Mouse (Mus musculus) midbrain, embryonic 15.5 days (tissue): ENCODE measurements around the gene Ythdf2. TPM values are rescaled to one million over a fixed set of nuclear protein-coding genes. Genes with fewer than 3 reads are reported as not detected.

Experiments used
- ATAC-seq: fragments of 200-750 bp; cut with Nextera tagmentation; replicated peaks from 2 replicates; pipeline ENCODE4 v1.8.0; 2017; ENCODE audit warnings: moderate TSS enrichment
- H3K27ac ChIP-seq: fragments of 300-500 bp; sonication (generic); 2 replicates; pipeline ENCODE4 v1.5.1; 2015; ENCODE audit warnings: mild to moderate bottlenecking, inconsistent platforms
- H3K27me3 ChIP-seq: fragments of 300-500 bp; sonication (generic); replicated peaks from 2 replicates; pipeline ENCODE4 v1.6.1; 2015; ENCODE audit warnings: inconsistent platforms
- H3K36me3 ChIP-seq: fragments of 300-500 bp; sonication (generic); replicated peaks from 2 replicates; pipeline ENCODE4 v1.6.1; 2015; ENCODE audit warnings: inconsistent platforms
- H3K4me1 ChIP-seq: fragments of 300-500 bp; sonication (generic); 2 replicates; pipeline ENCODE4 v1.6.1; 2015; ENCODE audit warnings: inconsistent platforms
- H3K4me2 ChIP-seq: fragments of 300-500 bp; sonication (generic); 2 replicates; pipeline ENCODE4 v1.6.1; 2015; ENCODE audit warnings: inconsistent platforms, mild to moderate bottlenecking, moderate library complexity
- H3K4me3 ChIP-seq: fragments of 300-500 bp; sonication (generic); 2 replicates; pipeline ENCODE4 v1.5.1; 2015; ENCODE audit warnings: mild to moderate bottlenecking, inconsistent platforms
- H3K9ac ChIP-seq: fragments of 300-500 bp; sonication (generic); 2 replicates; pipeline ENCODE4 v1.6.1; 2015; ENCODE audit warnings: mild to moderate bottlenecking, inconsistent platforms
- H3K9me3 ChIP-seq: fragments of 300-500 bp; sonication (generic); 2 replicates; pipeline ENCODE4 v1.6.1; 2016; ENCODE audit warnings: inconsistent platforms
- WGBS: fragments of 180-500 bp; shearing (Covaris S2); methylation state at CpG from one replicate; pipeline ENCODE4 v1.1.7; 2015; ENCODE audit warnings: mixed read lengths; 5-methylcytosine and 5-hydroxymethylcytosine counted together
- polyA plus RNA-seq: library from polyadenylated mRNA; unstranded; fragments of >200 nt; fragmentation: Nextera tagmentation; extraction: Ambion mirVana; gene quantifications from 2 replicates; pipeline ENCODE4 v1.2.1, GENCODE M21; 2015

Ythdf2 gene
- polyA plus RNA-seq, 1 experiment from 2014 or later: 117 TPM

GRCm38 (mm10) chr4:132198285-132198712, 13.8 kb downstream of the Ythdf2 start:
- peaks cover 9% of the 10 kb centered on the region; the same call in 1 of the 2 replicates for H3K36me3 ChIP-seq
- no peak overlapping the region for H3K4me2 ChIP-seq
- no peak for ATAC-seq
- no peaks in the 10 kb centered on the region for H3K9me3 ChIP-seq
- H3K9ac ChIP-seq: no peak overlapping the region
- no peaks in the 10 kb centered on the region for H3K27me3 ChIP-seq
- H3K4me1 ChIP-seq: peaks cover 53% of the 10 kb centered on the region
- no peak overlapping the region for H3K4me3 ChIP-seq
- WGBS: 54% methylated on average over 4 of the region's 4 CpGs
- H3K27ac ChIP-seq: no peak overlapping the region

GRCm38 (mm10) chr4:132194975-132195374, 17.1 kb downstream of the Ythdf2 start:
- no peak overlapping the region for H3K4me2 ChIP-seq
- no peaks in the 10 kb centered on the region for H3K27me3 ChIP-seq
- no peak overlapping the region for H3K4me3 ChIP-seq
- H3K4me1 ChIP-seq: peaks cover 26% of the 10 kb centered on the region
- no peak for ATAC-seq
- no peak overlapping the region for H3K27ac ChIP-seq
- no peaks in the 10 kb centered on the region for H3K9me3 ChIP-seq
- H3K36me3 ChIP-seq: no peaks in the 10 kb centered on the region
- H3K9ac ChIP-seq: no peak overlapping the region
- 93% methylated on average over 3 of the region's 3 CpGs for WGBS

- H3K4me2 ChIP-seq: no peak overlapping the region
- H3K9ac ChIP-seq: no peak overlapping the region
- no peaks in the 10 kb centered on the region for H3K36me3 ChIP-seq
- H3K27me3 ChIP-seq: no peaks in the 10 kb centered on the region
- no peak overlapping the region for H3K27ac ChIP-seq
- no peaks in the 10 kb centered on the region for H3K9me3 ChIP-seq
- peaks cover 20% of the 10 kb centered on the region for H3K4me1 ChIP-seq
- H3K4me3 ChIP-seq: no peak overlapping the region
- no peak for ATAC-seq
- 95% methylated on average over 6 of the region's 6 CpGs for WGBS
Measured at GRCm38 (mm10) chr4:132194373-132194772, 17.7 kb downstream of the Ythdf2 start.

GRCm38 (mm10) chr4:132187826-132188401, 24.2 kb downstream of the Ythdf2 start:
- Histone ChIP-seq H3K27me3 (no peaks in the 10 kb centered on the region), H3K9me3 (no peaks in the 10 kb centered on the region), H3K9ac (no peak overlapping the region), H3K4me3 (no peak overlapping the region), H3K36me3 (peaks cover 5% of the 10 kb centered on the region), H3K27ac (no peak overlapping the region), H3K4me1 (no peaks in the 10 kb centered on the region), H3K4me2 (no peak overlapping the region)
- no peak for ATAC-seq
- WGBS: 99% methylated on average over 2 of the region's 2 CpGs

- 93% methylated on average over 3 of the region's 3 CpGs for WGBS
- Histone ChIP-seq H3K27ac (no peak overlapping the region), H3K9ac (no peak overlapping the region), H3K4me2 (no peak overlapping the region), H3K9me3 (no peaks in the 10 kb centered on the region), H3K4me3 (no peak overlapping the region), H3K4me1 (no peaks in the 10 kb centered on the region), H3K36me3 (peaks cover 8% of the 10 kb centered on the region), H3K27me3 (no peaks in the 10 kb centered on the region)
- ATAC-seq: no peak
Measured at GRCm38 (mm10) chr4:132183162-132183561, 28.9 kb downstream of the Ythdf2 start.

GRCm38 (mm10) chr4:132181721-132182658, 30.1 kb downstream of the Ythdf2 start:
- Histone ChIP-seq H3K27me3 (no peaks in the 10 kb centered on the region), H3K4me2 (no peak overlapping the region), H3K4me3 (no peak overlapping the region), H3K27ac (no peak overlapping the region), H3K4me1 (no peaks in the 10 kb centered on the region), H3K9ac (no peak overlapping the region), H3K36me3 (peaks cover 8% of the 10 kb centered on the region), H3K9me3 (no peaks in the 10 kb centered on the region)
- 69% methylated on average over 22 of the region's 22 CpGs for WGBS
- ATAC-seq: no peak

- Histone ChIP-seq H3K4me3 (no peak overlapping the region), H3K27ac (no peak overlapping the region), H3K27me3 (no peaks in the 10 kb centered on the region), H3K9ac (no peak overlapping the region), H3K4me2 (no peak overlapping the region), H3K9me3 (no peaks in the 10 kb centered on the region), H3K4me1 (no peaks in the 10 kb centered on the region), H3K36me3 (peaks cover 8% of the 10 kb centered on the region)
- 77% methylated on average over 9 of the region's 9 CpGs for WGBS
- ATAC-seq: no peak
Measured at GRCm38 (mm10) chr4:132180710-132181109, 31.4 kb downstream of the Ythdf2 start.

- WGBS: 9% methylated on average over 10 of the region's 10 CpGs
- H3K27me3 ChIP-seq: no peaks in the 10 kb centered on the region
Measured at GRCm38 (mm10) chr4:132178630-132179059, 33.5 kb downstream of the Ythdf2 start.

GRCm38 (mm10) chr4:132176474-132176873, 35.6 kb downstream of the Ythdf2 start:
- Histone ChIP-seq H3K9ac (no peak overlapping the region), H3K4me1 (peaks cover 5% of the 10 kb centered on the region; the same call in 1 of the 2 replicates), H3K27me3 (no peaks in the 10 kb centered on the region), H3K4me2 (no peak overlapping the region), H3K9me3 (no peaks in the 10 kb centered on the region), H3K36me3 (0 out of 2 replicates have a peak, but pooled peaks cover 3% of the 10 kb centered on the region), H3K4me3 (no peak overlapping the region), H3K27ac (no peak overlapping the region)
- WGBS: 55% methylated on average over 10 of the region's 10 CpGs
- no peak for ATAC-seq

More at GRCm38 (mm10) chr4:132178630-132179059, 33.5 kb downstream of the Ythdf2 start:
- ATAC-seq: peak; percentile 82
- Histone ChIP-seq H3K36me3 (0 out of 2 replicates have a peak, but pooled peaks cover 3% of the 10 kb centered on the region), H3K9me3 (no peaks in the 10 kb centered on the region), H3K4me1 (no peaks in the 10 kb centered on the region), H3K27ac (no peak overlapping the region), H3K9ac (no peak overlapping the region), H3K4me2 (no peak overlapping the region), H3K4me3 (no peak overlapping the region)

- no peaks in the 10 kb centered on the region for H3K9me3 ChIP-seq
Measured at GRCm38 (mm10) chr4:132170891-132171290, 41.2 kb downstream of the Ythdf2 start.

GRCm38 (mm10) chr4:132169761-132170160, 42.3 kb downstream of the Ythdf2 start:
- Histone ChIP-seq H3K4me2 (no peak overlapping the region), H3K36me3 (no peaks in the 10 kb centered on the region), H3K4me3 (no peak overlapping the region), H3K27ac (no peak overlapping the region), H3K27me3 (no peaks in the 10 kb centered on the region), H3K4me1 (peaks cover 13% of the 10 kb centered on the region; the same call in 1 of the 2 replicates), H3K9ac (no peak overlapping the region), H3K9me3 (no peaks in the 10 kb centered on the region)
- no peak for ATAC-seq
- WGBS: 86% methylated on average over 5 of the region's 5 CpGs

More at GRCm38 (mm10) chr4:132170891-132171290, 41.2 kb downstream of the Ythdf2 start:
- WGBS: 18% methylated on average over 7 of the region's 7 CpGs
- no peak overlapping the region for H3K4me2 ChIP-seq
- H3K27me3 ChIP-seq: no peaks in the 10 kb centered on the region
- no peaks in the 10 kb centered on the region for H3K36me3 ChIP-seq
- H3K9ac ChIP-seq: no peak overlapping the region
- H3K4me1 ChIP-seq: peaks cover 13% of the 10 kb centered on the region; the same call in 1 of the 2 replicates
- no peak overlapping the region for H3K27ac ChIP-seq
- no peak overlapping the region for H3K4me3 ChIP-seq
- ATAC-seq: no peak

GRCm38 (mm10) chr4:132169271-132169670, 42.8 kb downstream of the Ythdf2 start:
- H3K9me3 ChIP-seq: no peaks in the 10 kb centered on the region
- H3K9ac ChIP-seq: no peak overlapping the region
- WGBS: 95% methylated on average over 3 of the region's 3 CpGs
- H3K4me3 ChIP-seq: no peak overlapping the region
- H3K36me3 ChIP-seq: no peaks in the 10 kb centered on the region
- ATAC-seq: no peak
- H3K4me1 ChIP-seq: peaks cover 13% of the 10 kb centered on the region; the same call in 1 of the 2 replicates
- no peaks in the 10 kb centered on the region for H3K27me3 ChIP-seq
- no peak overlapping the region for H3K4me2 ChIP-seq
- H3K27ac ChIP-seq: no peak overlapping the region
